Mouse (Mus musculus) gonadal fat pad, adult 2 months (tissue): ENCODE data around the gene Nat8f3. TPM values are rescaled to one million over a fixed set of nuclear protein-coding genes. Genes with fewer than 3 reads are reported as not detected.
"Not testable (repeated sequence)": the region's sequence is repeated elsewhere in the genome, so short reads cannot be mapped to it uniquely, and the experiment has no call there.

Experiments
- DNase-seq: peaks from one replicate; pipeline ENCODE4 v3.0.0-alpha.2; 2012; ENCODE audit warnings: low read depth
- polyA plus RNA-seq: library from polyadenylated mRNA; depleted of rRNA; stranded (reverse); fragments of >200 nt; gene quantifications from 2 replicates; pipeline ENCODE4 v1.2.3, GENCODE M21; 2012; rRNA removed

The Nat8f3 gene
- polyA plus RNA-seq: 0.31 and 0.43 TPM in 2 replicates

- not testable (repeated sequence) for DNase-seq
These were observed at the start of gene Nat8f3 for GRCm38 (mm10) chr6:85765532-85765931. Nat8f3 (minus strand) TSS chr6:85765754.

- no peak for DNase-seq
These were observed 47.8 kb upstream of the Nat8f3 start for GRCm38 (mm10) chr6:85813339-85813738.

GRCm38 (mm10) chr6:85810942-85811537, 45.5 kb upstream of the Nat8f3 start:
- not testable (repeated sequence) for DNase-seq

GRCm38 (mm10) chr6:85810514-85810913, 45.0 kb upstream of the Nat8f3 start:
- DNase-seq: not testable (repeated sequence)

- DNase-seq: not testable (repeated sequence)
These were observed 44.2 kb upstream of the Nat8f3 start for GRCm38 (mm10) chr6:85809784-85810183.

GRCm38 (mm10) chr6:85803180-85803579, 37.6 kb upstream of the Nat8f3 start:
- DNase-seq: not testable (repeated sequence)

GRCm38 (mm10) chr6:85763127-85764070, 2.2 kb downstream of the Nat8f3 start:
- DNase-seq: not testable (repeated sequence)

- not testable (repeated sequence) for DNase-seq
These were observed 2.9 kb downstream of the Nat8f3 start for GRCm38 (mm10) chr6:85762678-85763077.

GRCm38 (mm10) chr6:85755705-85756249, 9.8 kb downstream of the Nat8f3 start:
- DNase-seq: not testable (repeated sequence)

- DNase-seq: peak; percentile 0
These were observed 52.4 kb downstream of the Nat8f3 start, which contains the start of gene Nat8f7 for GRCm38 (mm10) chr6:85713105-85713504. Nat8f7 (minus strand) TSS chr6:85713205.

- DNase-seq: not testable (repeated sequence)
These were observed 55.9 kb downstream of the Nat8f3 start for GRCm38 (mm10) chr6:85709607-85710006.

GRCm38 (mm10) chr6:85709206-85709605, 56.3 kb downstream of the Nat8f3 start:
- DNase-seq: not testable (repeated sequence)

GRCm38 (mm10) chr6:85701943-85702342, 63.6 kb downstream of the Nat8f3 start:
- peak; percentile 22 for DNase-seq

Other genes with a start within 250 kb of the Nat8f3 start
- 0.89 and 1.0 TPM in 2 replicates for gene Alms1, start 178.2 kb downstream of the Nat8f3 start, polyA plus RNA-seq
- gene Nat8f7, start 52.5 kb downstream of the Nat8f3 start, polyA plus RNA-seq: 0.15 and 0.19 TPM in 2 replicates
- gene Nat8f6, start 55.2 kb upstream of the Nat8f3 start, polyA plus RNA-seq: not detected in 2 replicates
- not detected in 2 replicates for gene Nat8f5, start 55.2 kb upstream of the Nat8f3 start, polyA plus RNA-seq
- gene Nat8, start 66.3 kb upstream of the Nat8f3 start, polyA plus RNA-seq: 0.38 and 0.61 TPM in 2 replicates
- 0.03 and 0.27 TPM in 2 replicates for gene Nat8f2, start 103.4 kb upstream of the Nat8f3 start, polyA plus RNA-seq
- 2.9 and 3.1 TPM in 2 replicates for gene Nat8f4, start 139.1 kb upstream of the Nat8f3 start, polyA plus RNA-seq
- gene Tprkb, start 146.1 kb upstream of the Nat8f3 start, polyA plus RNA-seq: 16.1 and 16.8 TPM in 2 replicates
- 17.8 and 29.3 TPM in 2 replicates for gene Nat8f1, start 149.9 kb upstream of the Nat8f3 start, polyA plus RNA-seq
- 31.5 and 39.0 TPM in 2 replicates for gene Dusp11, start 195.9 kb upstream of the Nat8f3 start, polyA plus RNA-seq